Mouse (Mus musculus) induced T-regulatory cell, adult 2 months (primary cell): ENCODE results near the gene Ctdnep1.
"Not testable (repeated sequence)": the region's sequence is repeated elsewhere in the genome, so short reads cannot be mapped to it uniquely, and the experiment has no call there.

Source experiments
- DNase-seq: peaks from one replicate; pipeline ENCODE4 v3.0.0-alpha.2; 2012; ENCODE audit warnings: low read depth

Gene Ctdnep1

GRCm38 (mm10) chr11:69950807-69951459, 30.0 kb upstream of the Ctdnep1 start:
- DNase-seq: peak; percentile 53

- peak; percentile 28 for DNase-seq
Observed at GRCm38 (mm10) chr11:69952274-69952673, 28.7 kb upstream of the Ctdnep1 start.

- no peak for DNase-seq
Observed at GRCm38 (mm10) chr11:69953267-69953915, 27.6 kb upstream of the Ctdnep1 start.

GRCm38 (mm10) chr11:69955618-69956017, 25.3 kb upstream of the Ctdnep1 start:
- not testable (repeated sequence) for DNase-seq

DNA sequence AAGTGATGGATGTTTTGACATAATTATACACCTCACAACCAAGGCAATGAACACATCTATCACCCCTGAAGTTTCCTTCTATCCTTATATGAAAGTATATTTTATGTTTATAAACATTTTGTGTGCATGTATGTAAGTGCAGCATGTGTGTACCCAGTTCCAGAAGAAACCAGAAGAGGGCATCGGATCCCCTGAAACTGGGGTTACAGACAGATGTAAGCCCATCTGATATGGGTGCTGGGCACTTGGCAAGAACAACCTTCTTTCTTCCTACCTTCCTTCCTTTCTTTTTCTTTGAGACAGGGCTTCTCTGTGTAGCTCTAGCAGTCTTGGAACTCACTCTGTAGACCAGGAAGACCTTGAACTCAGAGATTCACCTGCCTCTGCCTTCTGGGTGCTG, 24.7 kb upstream of the Ctdnep1 start:
- peak; percentile 40 for DNase-seq

GRCm38 (mm10) chr11:69960616-69961015, 20.3 kb upstream of the Ctdnep1 start:
- peak; percentile 59 for DNase-seq

DNA sequence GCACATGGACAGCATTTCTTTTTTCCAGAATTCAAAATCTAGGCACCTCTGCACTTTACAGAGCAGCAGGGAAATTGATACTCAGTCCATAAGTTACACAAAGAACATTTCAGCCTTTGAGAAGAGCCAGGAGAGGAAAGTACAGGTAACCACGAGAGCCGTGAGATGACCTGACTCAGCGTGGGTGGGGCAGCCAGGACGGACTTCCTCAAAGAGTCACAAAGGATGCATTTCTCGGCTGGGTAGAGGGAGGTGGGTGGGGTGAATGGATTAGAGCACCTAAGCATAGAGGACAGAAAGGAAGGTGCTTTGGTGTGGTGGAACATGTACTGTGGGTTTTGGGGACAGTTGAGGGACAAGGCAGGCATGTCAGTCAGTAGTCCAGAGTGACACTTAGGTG, 19.1 kb upstream of the Ctdnep1 start:
- peak; percentile 44 for DNase-seq

- no peak for DNase-seq
Observed at GRCm38 (mm10) chr11:69964650-69965270, 16.2 kb upstream of the Ctdnep1 start, which contains the start of gene Cldn7. Gene Cldn7 (plus strand): TSS chr11:69964779.

- DNase-seq: peak; percentile 35
Observed at GRCm38 (mm10) chr11:69965271-69966005, 15.5 kb upstream of the Ctdnep1 start.

DNA sequence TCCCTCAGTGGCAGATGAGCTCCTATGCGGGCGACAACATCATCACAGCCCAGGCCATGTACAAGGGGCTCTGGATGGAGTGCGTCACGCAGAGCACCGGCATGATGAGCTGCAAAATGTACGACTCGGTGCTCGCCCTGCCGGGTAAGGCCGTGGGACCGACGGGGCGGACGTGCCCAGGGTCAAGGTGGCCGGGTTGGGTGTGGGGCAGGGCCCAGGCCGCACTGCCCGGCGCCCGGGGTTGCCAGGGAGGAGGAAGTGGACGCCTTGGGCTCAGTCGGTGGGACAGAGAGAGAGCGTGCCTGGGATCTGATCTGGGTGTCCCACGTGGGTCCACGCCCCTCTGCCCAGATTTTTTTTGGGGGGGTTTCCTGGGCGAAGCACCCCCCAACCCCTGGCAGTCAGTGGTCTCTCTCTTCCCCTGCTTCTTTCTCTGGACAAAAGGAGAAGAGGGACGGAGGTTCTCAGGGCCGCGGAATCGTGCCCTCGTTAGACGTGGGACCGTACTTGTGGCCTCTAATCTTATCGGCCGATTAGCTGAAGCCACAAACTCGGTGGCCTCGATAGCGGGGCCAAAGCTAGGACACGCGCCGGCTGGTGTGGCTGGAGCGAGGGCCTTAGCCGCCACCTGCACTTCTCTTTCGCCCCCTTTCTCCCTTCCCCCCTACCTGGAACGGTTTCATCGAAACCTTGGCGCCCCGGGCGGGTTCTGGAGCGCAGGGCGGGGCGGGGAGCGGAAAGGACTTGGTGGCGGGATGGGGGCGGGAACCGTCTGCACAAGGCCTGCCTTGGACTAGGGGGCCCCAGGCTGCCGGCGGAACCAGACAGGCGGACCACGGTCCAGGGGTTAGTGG, 14.7 kb upstream of the Ctdnep1 start:
- DNase-seq: peak; percentile 47

- DNase-seq: no peak
Observed at GRCm38 (mm10) chr11:69966860-69967517, 14.0 kb upstream of the Ctdnep1 start.

- DNase-seq: no peak
Observed at GRCm38 (mm10) chr11:69968793-69969192, 12.2 kb upstream of the Ctdnep1 start.

- no peak for DNase-seq
Observed at GRCm38 (mm10) chr11:69970222-69970621, 10.7 kb upstream of the Ctdnep1 start.

GRCm38 (mm10) chr11:69970775-69971174, 10.2 kb upstream of the Ctdnep1 start:
- no peak for DNase-seq

DNA sequence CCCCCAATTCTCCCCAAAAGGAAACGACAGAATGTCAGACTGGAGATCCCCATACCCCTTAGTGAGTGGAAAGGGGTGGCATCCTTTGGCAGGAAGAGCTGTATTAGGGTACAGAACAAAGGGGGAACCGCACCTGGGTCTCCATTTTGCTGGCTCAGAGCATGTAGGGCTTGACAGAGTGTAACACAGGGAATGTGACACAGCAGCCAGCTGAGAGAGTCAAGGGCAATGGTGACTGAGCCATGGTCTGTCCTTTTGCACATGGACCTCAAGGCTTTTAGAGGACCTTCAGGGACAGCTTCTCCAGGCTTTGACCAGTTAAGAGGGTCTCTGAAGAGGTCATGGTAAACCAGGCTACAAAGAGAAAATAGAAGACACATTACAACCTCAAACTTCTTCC, 6.0 kb upstream of the Ctdnep1 start:
- no peak for DNase-seq

- DNase-seq: no peak
Observed at GRCm38 (mm10) chr11:69976271-69976670, 4.7 kb upstream of the Ctdnep1 start.

GRCm38 (mm10) chr11:69979827-69980195, 1.1 kb upstream of the Ctdnep1 start:
- DNase-seq: no peak

DNA sequence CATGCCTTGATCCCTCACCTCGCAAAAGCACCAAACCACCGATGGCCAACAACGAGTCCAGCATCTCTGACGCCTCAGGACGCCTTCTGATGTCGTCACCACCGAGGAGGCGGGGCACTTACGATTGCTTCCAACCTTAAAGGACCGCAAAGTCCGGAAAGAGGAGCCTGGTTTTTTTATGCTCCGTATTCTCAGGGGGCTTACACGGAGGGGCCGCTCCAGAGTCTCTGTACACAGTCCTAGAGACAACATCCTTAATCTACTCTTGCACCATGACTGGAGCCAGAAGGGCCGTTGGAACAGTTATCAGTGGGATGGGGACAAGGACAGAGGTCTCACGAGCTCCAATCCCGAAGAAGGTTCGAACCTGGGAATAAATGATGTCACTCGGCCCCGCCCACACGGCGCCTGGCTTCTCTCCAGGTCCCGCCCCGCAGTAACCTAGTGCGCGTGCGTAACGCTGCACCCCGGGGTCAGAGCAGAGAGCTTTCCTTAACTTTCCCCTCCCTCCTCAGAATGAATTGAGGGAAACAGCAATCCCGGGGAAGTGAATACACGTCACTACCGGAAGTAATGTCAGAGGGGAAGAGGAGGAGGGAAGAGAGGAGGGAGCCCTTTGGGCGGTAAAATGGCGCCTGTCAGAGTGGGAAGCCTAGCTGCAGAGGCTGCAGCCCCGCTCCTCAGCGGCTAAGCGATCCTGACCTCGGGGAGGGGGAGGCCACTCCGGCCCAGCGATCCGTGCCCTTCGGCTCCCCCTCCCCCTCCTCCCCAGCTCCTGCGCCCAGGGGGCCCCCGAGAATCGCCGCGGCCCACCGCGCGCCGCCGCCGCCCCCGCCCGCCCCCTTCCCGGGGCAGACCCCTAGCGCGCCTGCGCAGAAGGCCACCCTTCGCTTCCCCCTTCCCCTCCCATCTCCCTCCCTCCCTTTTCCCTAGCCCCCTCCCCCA, 488 bp upstream of the Ctdnep1 start:
- peak; percentile 97 for DNase-seq

DNA sequence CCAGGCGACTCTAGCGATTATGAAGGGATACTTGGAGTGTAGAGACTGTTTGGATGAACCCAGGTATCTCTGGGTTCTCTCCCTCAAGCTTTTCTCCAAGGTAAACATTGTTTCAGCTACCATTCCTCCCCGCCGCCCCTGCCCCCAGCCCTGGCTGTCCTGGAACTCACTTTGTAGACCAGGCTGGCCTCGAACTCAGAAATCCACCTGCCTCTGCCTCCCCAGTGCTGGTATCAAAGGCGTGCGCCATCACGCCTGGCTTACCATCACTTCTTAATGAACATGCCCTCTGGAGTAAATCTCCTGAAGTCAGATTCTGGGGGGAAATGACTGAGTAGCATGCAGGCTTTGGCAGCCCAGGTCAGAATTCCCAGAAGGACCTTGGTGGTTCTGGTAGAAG, 1.3 kb downstream of the Ctdnep1 start, which contains the start of gene Elp5:
Elp5 (minus strand) TSS at position 293 of the 400 bp plus-strand sequence.
- no peak for DNase-seq

GRCm38 (mm10) chr11:69982877-69983276, 1.9 kb downstream of the Ctdnep1 start:
- no peak for DNase-seq
